Mouse (Mus musculus): ENCODE data around the gene Vasp. TPM values are rescaled to one million over a fixed set of nuclear protein-coding genes. Genes with fewer than 3 reads are reported as not detected.
A peak's percentile ranks its signal among the peaks of the same experiment; 100 is the strongest.

The Vasp gene
- polyA plus RNA-seq (2011; ENCODE audit: insufficient read length, low read depth, missing spikeins) = 161 and 186 TPM in 2 replicates

DNA sequence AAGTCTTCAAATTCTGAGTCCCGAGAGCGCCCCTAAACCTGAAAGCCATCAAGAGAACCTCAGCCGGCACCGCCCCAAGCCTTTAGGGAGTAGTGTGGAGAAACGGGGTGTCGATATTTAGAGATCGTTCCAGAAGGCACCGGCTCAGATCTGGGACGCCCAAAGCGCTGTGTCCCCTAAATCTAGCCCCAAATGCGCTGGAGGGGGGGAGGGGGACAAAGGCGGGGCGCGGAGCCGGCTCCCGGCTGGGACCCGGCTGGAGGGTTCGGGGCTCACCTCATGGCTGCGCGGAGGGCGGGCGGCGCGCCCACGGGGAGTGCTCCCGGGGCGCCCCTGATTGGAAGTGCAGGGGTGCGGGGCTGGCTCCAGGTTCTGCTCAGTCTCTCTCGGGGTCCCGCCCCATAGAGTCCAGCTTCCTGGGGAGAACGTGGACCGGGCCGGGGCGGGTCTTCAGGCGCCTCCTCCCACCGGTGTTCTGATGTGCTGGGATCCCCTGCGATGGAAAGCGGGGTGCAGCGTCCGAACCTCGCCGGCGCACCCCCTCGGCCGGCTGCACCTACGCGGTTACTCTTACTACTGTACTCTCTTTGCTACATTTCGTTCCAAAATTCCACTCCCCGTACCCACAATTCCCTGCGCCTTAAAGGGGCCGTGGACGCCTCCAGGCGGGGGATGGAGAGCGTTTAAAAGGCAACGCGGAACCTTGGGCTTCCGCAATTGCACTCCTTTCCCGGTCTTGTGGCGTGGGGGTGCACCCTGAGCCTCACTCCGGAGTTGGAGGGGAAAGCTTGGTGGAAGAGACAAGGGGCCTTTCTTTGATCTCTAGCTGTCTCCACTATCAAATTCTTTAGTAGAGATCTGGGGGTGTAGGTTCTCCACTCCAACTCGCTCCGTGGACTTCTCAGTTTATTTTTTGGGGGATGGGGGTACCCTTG lies at the start of gene Vasp:
Gene Vasp, minus strand, starts transcription at position 580 of the 935 bp plus-strand sequence.
- peak within 1 kb of the TSS; percentile 98 for H3K4me3 ChIP-seq (ENCODE audit: insufficient read depth, low read length)
- H3K4me1 ChIP-seq (ENCODE audit: control insufficient read depth, insufficient read depth, low read length) = peaks cover 13% of the 10 kb centered on the region; the same call in 1 of the 2 replicates
- TF ChIP-seq POLR2A (IDR thresholded peaks at IDR 0.05; ENCODE audit: low read depth, low read length) (peak; percentile 89), CTCF (IDR thresholded peaks at IDR 0.05; ENCODE audit: borderline replicate concordance, insufficient read depth, low read length) (no peak)
- H3K27ac ChIP-seq (ENCODE audit: insufficient read depth, low read length) = peak within 1 kb of the TSS; percentile 93

DNA sequence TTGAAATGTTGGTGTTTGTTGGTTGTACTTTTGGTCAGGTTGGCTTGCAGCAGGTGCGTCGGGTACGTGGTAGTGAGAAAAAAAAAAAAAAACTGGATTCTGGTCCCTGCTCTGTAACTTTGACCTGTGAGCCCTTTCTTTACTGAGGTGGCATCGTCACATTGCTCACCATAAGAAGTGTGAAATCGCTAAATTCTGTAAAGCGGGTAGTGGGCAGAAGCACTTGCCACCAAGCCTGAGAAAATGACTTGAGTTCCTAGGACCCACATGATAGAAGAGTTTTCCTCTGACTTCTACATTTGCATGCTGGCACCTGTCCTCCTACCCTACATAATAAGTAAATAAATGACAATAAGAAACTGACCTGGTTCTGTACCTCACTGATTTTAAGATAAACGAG lies 49.0 kb upstream of the Vasp start:
- no peak overlapping the region for H3K27ac ChIP-seq (ENCODE audit: insufficient read depth, low read length)
- H3K4me1 ChIP-seq (ENCODE audit: control insufficient read depth, insufficient read depth, low read length) = peaks cover 10% of the 10 kb centered on the region
- H3K4me3 ChIP-seq (ENCODE audit: insufficient read depth, low read length) = no peak overlapping the region
- no peak for TF ChIP-seq CTCF (IDR thresholded peaks at IDR 0.05; ENCODE audit: borderline replicate concordance, insufficient read depth, low read length)
- TF ChIP-seq POLR2A (IDR thresholded peaks at IDR 0.05; ENCODE audit: low read depth, low read length) = no peak

DNA sequence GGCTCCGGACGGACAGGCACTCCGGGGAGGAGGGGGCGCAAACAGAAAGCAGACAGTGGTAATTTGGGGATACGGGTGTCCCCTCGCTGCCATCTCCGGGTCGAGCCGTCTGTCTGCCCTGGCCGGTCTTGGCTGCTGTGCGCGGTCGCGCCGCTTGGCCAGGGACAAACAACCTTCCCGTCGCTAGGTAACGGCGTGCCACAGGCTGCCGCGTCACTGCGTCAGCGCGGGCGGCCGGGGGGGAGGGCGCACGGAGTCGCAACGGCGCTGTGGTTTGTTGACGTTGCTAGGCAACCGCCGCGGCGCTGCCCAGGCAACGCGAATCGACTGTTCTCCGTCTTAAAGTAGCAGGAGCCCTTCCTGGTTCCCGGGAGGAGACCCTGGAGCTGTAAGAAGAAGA lies 48.3 kb upstream of the Vasp start:
- peak overlapping the region; percentile 32 for H3K4me3 ChIP-seq (ENCODE audit: insufficient read depth, low read length)
- peaks cover 10% of the 10 kb centered on the region for H3K4me1 ChIP-seq (ENCODE audit: control insufficient read depth, insufficient read depth, low read length)
- TF ChIP-seq POLR2A (IDR thresholded peaks at IDR 0.05; ENCODE audit: low read depth, low read length) (no peak), CTCF (IDR thresholded peaks at IDR 0.05; ENCODE audit: borderline replicate concordance, insufficient read depth, low read length) (no peak)
- no peak overlapping the region for H3K27ac ChIP-seq (ENCODE audit: insufficient read depth, low read length)

DNA sequence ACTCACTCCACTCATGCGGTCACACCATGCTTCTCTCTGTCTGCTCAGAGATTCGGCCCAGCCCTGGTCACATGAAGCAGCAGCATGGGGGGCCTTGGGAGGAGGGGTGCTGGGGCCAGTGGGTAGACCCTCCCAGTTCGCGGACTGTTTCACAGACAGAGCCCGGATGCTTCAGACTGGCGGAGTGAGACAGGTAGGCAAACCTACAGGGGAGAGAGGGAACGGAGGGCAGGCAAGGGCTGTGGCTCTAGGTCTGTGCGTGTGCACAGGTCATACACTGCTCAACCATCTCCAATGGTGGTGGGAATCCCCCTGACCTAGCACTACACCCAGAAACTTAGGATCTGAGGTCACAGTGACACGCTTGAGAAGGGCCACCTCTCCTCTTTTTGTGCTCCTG lies 47.8 kb upstream of the Vasp start:
- Histone ChIP-seq H3K4me1 (ENCODE audit: control insufficient read depth, insufficient read depth, low read length) (peaks cover 10% of the 10 kb centered on the region), H3K27ac (ENCODE audit: insufficient read depth, low read length) (no peak overlapping the region), H3K4me3 (ENCODE audit: insufficient read depth, low read length) (peak overlapping the region; percentile 32)
- TF ChIP-seq CTCF (IDR thresholded peaks at IDR 0.05; ENCODE audit: borderline replicate concordance, insufficient read depth, low read length) = no peak
- no peak for TF ChIP-seq POLR2A (IDR thresholded peaks at IDR 0.05; ENCODE audit: low read depth, low read length)

DNA sequence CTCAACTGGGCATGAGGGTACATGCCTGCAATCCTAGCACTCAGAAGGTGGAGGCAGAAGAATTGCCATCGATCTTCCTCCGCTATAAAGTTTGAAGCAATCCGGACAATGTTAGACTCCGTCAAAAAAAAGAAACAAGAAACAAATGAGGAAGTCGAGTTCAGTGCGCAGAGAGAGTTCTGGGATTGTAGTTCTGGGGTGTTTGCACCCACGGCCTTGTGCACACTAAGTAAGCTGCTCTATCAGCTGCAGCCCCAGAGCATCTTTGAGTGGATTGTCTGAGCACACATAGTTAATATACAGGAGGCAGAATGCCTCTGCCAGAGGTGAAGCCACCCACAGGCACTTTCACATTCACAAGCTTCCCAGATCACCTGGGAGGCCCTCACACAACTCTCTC lies 47.1 kb upstream of the Vasp start:
- Histone ChIP-seq H3K27ac (ENCODE audit: insufficient read depth, low read length) (no peak overlapping the region), H3K4me3 (ENCODE audit: insufficient read depth, low read length) (no peak overlapping the region), H3K4me1 (ENCODE audit: control insufficient read depth, insufficient read depth, low read length) (peaks cover 10% of the 10 kb centered on the region)
- TF ChIP-seq POLR2A (IDR thresholded peaks at IDR 0.05; ENCODE audit: low read depth, low read length) (no peak), CTCF (IDR thresholded peaks at IDR 0.05; ENCODE audit: borderline replicate concordance, insufficient read depth, low read length) (no peak)

DNA sequence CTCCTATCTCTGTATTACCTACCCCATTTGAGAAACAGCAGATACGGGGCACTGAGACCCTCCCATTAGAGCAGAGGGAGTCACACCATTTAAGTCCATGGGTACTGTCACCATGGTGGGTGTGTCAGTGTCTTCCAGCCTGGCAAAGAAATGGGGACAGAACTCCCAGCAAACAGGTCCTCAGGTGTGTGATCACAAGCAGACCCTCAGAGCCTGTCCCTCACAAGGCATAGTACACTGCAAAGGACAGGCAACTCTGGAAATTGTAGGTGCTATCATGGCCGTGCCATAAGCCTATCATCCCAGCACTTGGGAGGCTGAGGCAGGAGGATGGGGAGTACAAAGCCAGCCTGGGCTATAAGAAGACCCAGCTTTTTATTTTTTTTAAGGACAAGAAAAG lies 46.6 kb upstream of the Vasp start:
- no peak overlapping the region for H3K4me3 ChIP-seq (ENCODE audit: insufficient read depth, low read length)
- no peak for TF ChIP-seq POLR2A (IDR thresholded peaks at IDR 0.05; ENCODE audit: low read depth, low read length)
- no peak for TF ChIP-seq CTCF (IDR thresholded peaks at IDR 0.05; ENCODE audit: borderline replicate concordance, insufficient read depth, low read length)
- H3K27ac ChIP-seq (ENCODE audit: insufficient read depth, low read length) = no peak overlapping the region
- peaks cover 10% of the 10 kb centered on the region for H3K4me1 ChIP-seq (ENCODE audit: control insufficient read depth, insufficient read depth, low read length)

DNA sequence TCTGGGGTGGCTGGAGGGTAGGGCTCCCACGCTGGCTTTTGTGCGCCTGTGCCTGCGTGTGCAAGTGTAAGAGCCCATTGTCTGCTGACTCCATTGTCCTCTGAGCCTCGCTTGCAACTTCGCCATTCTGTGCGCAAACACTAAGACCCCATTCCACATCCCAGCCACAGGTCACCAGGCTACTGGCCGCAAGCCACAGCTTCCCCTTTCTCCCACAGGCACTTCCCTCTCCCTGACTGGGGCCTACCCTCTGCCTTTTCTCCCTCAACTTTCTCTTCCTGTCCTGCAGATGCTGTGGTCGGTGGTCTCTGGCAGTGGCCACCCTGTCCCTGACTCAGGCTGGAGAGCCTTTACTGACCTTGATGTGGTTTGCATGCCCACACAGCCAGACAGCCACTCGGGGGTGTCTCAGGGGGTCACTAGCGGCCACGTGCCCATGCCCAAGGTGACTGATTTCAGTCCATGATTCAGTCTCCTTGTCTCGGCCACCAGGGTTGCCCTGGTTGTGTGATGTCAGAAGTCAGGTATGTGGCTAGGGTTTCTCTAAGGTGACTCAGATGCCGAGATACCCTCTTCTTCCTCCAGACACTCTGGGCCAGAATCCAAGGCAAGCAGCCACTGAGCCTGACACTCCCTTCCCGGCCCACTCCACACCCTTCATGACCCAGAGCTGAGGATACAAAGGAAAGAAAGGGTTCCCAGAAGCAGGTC lies 45.0 kb upstream of the Vasp start:
- no peak overlapping the region for H3K27ac ChIP-seq (ENCODE audit: insufficient read depth, low read length)
- H3K4me3 ChIP-seq (ENCODE audit: insufficient read depth, low read length) = no peak overlapping the region
- no peak for TF ChIP-seq CTCF (IDR thresholded peaks at IDR 0.05; ENCODE audit: borderline replicate concordance, insufficient read depth, low read length)
- H3K4me1 ChIP-seq (ENCODE audit: control insufficient read depth, insufficient read depth, low read length) = peaks cover 10% of the 10 kb centered on the region

DNA sequence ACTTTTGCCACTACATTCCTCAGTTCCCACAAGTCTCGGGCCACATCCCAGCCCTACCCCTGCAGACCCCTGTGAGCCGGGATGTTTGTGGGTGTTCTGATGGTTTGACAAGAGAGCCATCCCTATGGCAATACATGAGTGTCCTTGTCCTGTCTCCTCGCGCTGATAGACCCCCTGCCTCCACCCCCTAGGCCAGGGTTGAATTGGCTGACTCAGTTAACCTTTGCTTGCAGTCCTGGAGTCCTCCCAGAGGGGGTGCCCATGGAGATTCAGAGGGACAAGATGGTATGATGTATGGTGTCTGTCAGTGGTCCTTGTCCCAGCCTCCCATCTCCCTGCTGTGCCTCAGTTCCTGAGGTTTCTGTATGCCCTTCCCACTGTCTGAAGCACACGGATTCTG lies 42.4 kb upstream of the Vasp start:
- Histone ChIP-seq H3K27ac (ENCODE audit: insufficient read depth, low read length) (no peak overlapping the region), H3K4me1 (ENCODE audit: control insufficient read depth, insufficient read depth, low read length) (peaks cover 7% of the 10 kb centered on the region), H3K4me3 (ENCODE audit: insufficient read depth, low read length) (no peak overlapping the region)
- no peak for TF ChIP-seq POLR2A (IDR thresholded peaks at IDR 0.05; ENCODE audit: low read depth, low read length)
- no peak for TF ChIP-seq CTCF (IDR thresholded peaks at IDR 0.05; ENCODE audit: borderline replicate concordance, insufficient read depth, low read length)

DNA sequence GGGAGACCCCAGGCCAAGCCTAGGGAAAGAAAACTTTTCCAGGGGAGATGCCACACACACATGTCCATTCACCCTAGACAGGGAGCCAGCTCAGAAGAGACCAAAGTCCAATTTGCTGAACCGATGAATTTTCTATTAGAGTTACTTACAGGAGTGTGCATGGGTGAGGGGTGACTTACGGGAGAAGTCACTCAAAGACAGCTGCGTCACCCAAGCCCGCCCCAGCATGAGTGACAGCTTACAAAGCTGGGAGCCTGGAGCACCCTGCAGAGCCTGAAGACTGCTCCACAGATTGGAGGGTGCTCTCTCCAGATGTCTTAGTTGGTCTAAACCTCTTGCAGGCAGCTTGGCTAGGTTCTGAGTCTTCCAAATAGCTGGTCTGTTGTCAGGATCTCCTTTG lies 40.4 kb upstream of the Vasp start:
- no peak for TF ChIP-seq POLR2A (IDR thresholded peaks at IDR 0.05; ENCODE audit: low read depth, low read length)
- TF ChIP-seq CTCF (IDR thresholded peaks at IDR 0.05; ENCODE audit: borderline replicate concordance, insufficient read depth, low read length) = no peak
- Histone ChIP-seq H3K4me1 (ENCODE audit: control insufficient read depth, insufficient read depth, low read length) (peaks cover 1% of the 10 kb centered on the region), H3K27ac (ENCODE audit: insufficient read depth, low read length) (no peak overlapping the region), H3K4me3 (ENCODE audit: insufficient read depth, low read length) (no peak overlapping the region)
